ENCODE assay signal across 35 mouse cellular contexts in the genomic region with DNA sequence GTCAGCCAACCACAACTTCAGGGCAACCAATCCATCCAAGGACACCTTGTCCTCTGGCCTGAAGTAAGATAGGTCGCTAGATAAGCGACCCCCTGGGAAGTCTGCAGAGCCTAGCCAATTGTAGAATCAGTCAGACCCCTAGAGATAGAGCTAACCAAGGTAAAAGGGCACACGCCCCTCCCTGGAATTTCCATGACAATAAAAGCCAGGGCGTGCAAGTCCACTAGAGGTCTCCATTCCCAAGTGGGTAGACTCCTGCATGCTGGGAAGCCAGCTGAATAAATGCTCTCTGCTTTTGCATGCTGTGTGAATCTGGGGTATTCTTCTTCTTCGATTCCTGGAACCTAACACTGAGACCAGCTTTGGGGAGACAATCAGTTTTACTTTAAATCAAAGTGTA. TPM values are rescaled to one million over a fixed set of nuclear protein-coding genes. Genes with fewer than 3 reads are reported as not detected.
DNase-seq lines count a peak whose midpoint lies in the region; ATAC-seq and TF ChIP-seq lines count a peak whose summit lies in the region.
"Had no signal": no experiment of that assay in that cellular context is flagged by ENCODE, and none has a peak within 500 bp of the region (broad histone marks: within the 10 kb centered on the region; RNA-seq: fewer than 3 reads in every experiment).

No protein-coding gene starts in this region.

- TF ChIP-seq CTCF in kidney, adult 2 months (conservative IDR thresholded peaks at IDR 0.05; ENCODE audit: insufficient read depth, insufficient read length, low read depth, low read length): peak; percentile 17; the same call in 1 of the 2 replicates
- peak; percentile 5; the same call in 1 of the 2 replicates for TF ChIP-seq CTCF in midbrain, postnatal 0 days (IDR thresholded peaks at IDR 0.05)

- TF ChIP-seq POLR2A in kidney, adult 2 months (IDR thresholded peaks at IDR 0.05; ENCODE audit: low read depth, low read length): no peak

- no peaks in the 10 kb centered on the region for H3K4me1 ChIP-seq in kidney, adult 2 months (ENCODE audit: control insufficient read depth, insufficient read depth, low read length)
- H3K4me1 ChIP-seq in midbrain, postnatal 0 days (ENCODE audit: insufficient read depth, low read length): peaks cover 12% of the 10 kb centered on the region; the same call in 1 of the 2 replicates
- H3K4me1 ChIP-seq in midbrain, embryonic 16.5 days (ENCODE audit: control insufficient read depth, insufficient read depth, low read length): peaks cover 17% of the 10 kb centered on the region
- peaks cover 20% of the 10 kb centered on the region for H3K4me1 ChIP-seq in embryonic facial prominence, embryonic 10.5 days
- H3K4me1 ChIP-seq: embryonic facial prominence, embryonic 12.5 days; limb, embryonic 12.5 days had no signal

- 79% methylated on average over 5 of the region's 5 CpGs for WGBS in kidney, adult 2 months
- 56% methylated on average over 5 of the region's 5 CpGs for WGBS in midbrain, postnatal 0 days
- WGBS in midbrain, embryonic 16.5 days: 51% methylated on average over 5 of the region's 5 CpGs
- WGBS in embryonic facial prominence, embryonic 10.5 days: 53% methylated on average over 5 of the region's 5 CpGs

- no peaks in the 10 kb centered on the region for H3K9me3 ChIP-seq in midbrain, postnatal 0 days (ENCODE audit: low read length)
- no peaks in the 10 kb centered on the region for H3K9me3 ChIP-seq in midbrain, embryonic 16.5 days (replicated peaks; ENCODE audit: control insufficient read depth, low read length, poor library complexity, severe bottlenecking)
- H3K9me3 ChIP-seq in embryonic facial prominence, embryonic 10.5 days: no peaks in the 10 kb centered on the region
- H3K9me3 ChIP-seq: embryonic facial prominence, embryonic 12.5 days; forebrain, embryonic 15.5 days; G1E; limb, embryonic 12.5 days; midbrain, embryonic 10.5 days; midbrain, embryonic 15.5 days; neural tube, embryonic 12.5 days had no signal

- ATAC-seq in midbrain, postnatal 0 days (ENCODE audit: low FRiP score): no peak
- ATAC-seq in midbrain, embryonic 16.5 days: no peak
- ATAC-seq: forebrain, embryonic 15.5 days; hindbrain, embryonic 16.5 days; midbrain, embryonic 15.5 days; Patski had no signal

- no peak for DNase-seq in kidney, adult 2 months
- DNase-seq in kidney, adult 11 months: no peak
- no peak for DNase-seq in midbrain, postnatal 0 days (ENCODE audit: low spot score)
- DNase-seq in ZHBTc4 (ENCODE audit: low read depth, low spot score): peak; percentile 82
- no peak for DNase-seq in embryonic facial prominence, embryonic 10.5 days (ENCODE audit: low spot score)
- no peak for DNase-seq in lung, postnatal 4 days
- DNase-seq: adrenal gland, adult 8-10 months; cerebellum, adult 8-10 months; cerebellum, postnatal 25 days; gastrocnemius, adult 2 months; kidney, adult 8-10 months; kidney, postnatal 4 days; lung, adult 2 months; right cerebral cortex, postnatal 4 days; thymus, adult 18-20 months; thymus, postnatal 4 days had no signal

- H3K36me3 ChIP-seq in kidney, adult 2 months (ENCODE audit: control insufficient read depth, insufficient read depth, low read length): no peaks in the 10 kb centered on the region
- no peaks in the 10 kb centered on the region for H3K36me3 ChIP-seq in midbrain, postnatal 0 days (ENCODE audit: insufficient read depth, low read length)
- H3K36me3 ChIP-seq in midbrain, embryonic 16.5 days (ENCODE audit: control insufficient read depth, insufficient read depth, low read length): no peaks in the 10 kb centered on the region
- no peaks in the 10 kb centered on the region for H3K36me3 ChIP-seq in embryonic facial prominence, embryonic 10.5 days (replicated peaks)
- H3K36me3 ChIP-seq: embryonic facial prominence, embryonic 12.5 days; forebrain, embryonic 15.5 days; G1E; limb, embryonic 12.5 days; midbrain, embryonic 10.5 days; midbrain, embryonic 15.5 days; neural tube, embryonic 12.5 days had no signal

- no peak overlapping the region for H3K4me2 ChIP-seq in midbrain, postnatal 0 days (ENCODE audit: low read depth, low read length, poor library complexity, severe bottlenecking)
- H3K4me2 ChIP-seq in midbrain, embryonic 16.5 days (ENCODE audit: low read length): no peak overlapping the region
- H3K4me2 ChIP-seq: embryonic facial prominence, embryonic 12.5 days; forebrain, embryonic 15.5 days; limb, embryonic 12.5 days; midbrain, embryonic 15.5 days; neural tube, embryonic 12.5 days had no signal

- no peak overlapping the region for H3K4me3 ChIP-seq in kidney, adult 2 months (ENCODE audit: insufficient read depth, low read depth, low read length)
- H3K4me3 ChIP-seq in midbrain, postnatal 0 days (ENCODE audit: low read depth, low read length): no peak overlapping the region
- H3K4me3 ChIP-seq in midbrain, embryonic 16.5 days (ENCODE audit: low read depth, low read length): no peak overlapping the region
- H3K4me3 ChIP-seq in embryonic facial prominence, embryonic 10.5 days: no peak overlapping the region
- H3K4me3 ChIP-seq: embryonic facial prominence, embryonic 12.5 days; forebrain, embryonic 15.5 days; gastrocnemius, adult 2 months; limb, embryonic 12.5 days; midbrain, embryonic 10.5 days; midbrain, embryonic 15.5 days; myocyte; neural tube, embryonic 12.5 days had no signal

- H3K27ac ChIP-seq in kidney, adult 2 months (ENCODE audit: insufficient read depth, low read depth, low read length): no peak overlapping the region
- no peak overlapping the region for H3K27ac ChIP-seq in midbrain, postnatal 0 days (ENCODE audit: low read depth, low read length)
- no peak overlapping the region for H3K27ac ChIP-seq in midbrain, embryonic 16.5 days (ENCODE audit: low read length)
- H3K27ac ChIP-seq in embryonic facial prominence, embryonic 10.5 days (replicated peaks): no peak overlapping the region
- H3K27ac ChIP-seq: embryonic facial prominence, embryonic 12.5 days; forebrain, embryonic 15.5 days; gastrocnemius, adult 2 months; kidney, postnatal 0 days; limb, embryonic 12.5 days; midbrain, embryonic 10.5 days; midbrain, embryonic 15.5 days; neural tube, embryonic 12.5 days; stomach, postnatal 0 days had no signal

- H3K27me3 ChIP-seq in kidney, adult 2 months (replicated peaks; ENCODE audit: control insufficient read depth, insufficient read depth, low read length): no peaks in the 10 kb centered on the region
- H3K27me3 ChIP-seq in midbrain, postnatal 0 days (ENCODE audit: insufficient read depth, low read length): no peaks in the 10 kb centered on the region
- H3K27me3 ChIP-seq in midbrain, embryonic 16.5 days (ENCODE audit: control insufficient read depth, insufficient read depth, low read depth, low read length): no peaks in the 10 kb centered on the region
- H3K27me3 ChIP-seq in embryonic facial prominence, embryonic 10.5 days (replicated peaks; ENCODE audit: low read depth, poor library complexity, severe bottlenecking): peaks cover 54% of the 10 kb centered on the region
- H3K27me3 ChIP-seq: forebrain, embryonic 15.5 days; Patski had no signal

- no peak overlapping the region for H3K9ac ChIP-seq in midbrain, postnatal 0 days (replicated peaks; ENCODE audit: low read length, poor library complexity, severe bottlenecking)
- no peak overlapping the region for H3K9ac ChIP-seq in midbrain, embryonic 16.5 days (ENCODE audit: low read depth, low read length)
- H3K9ac ChIP-seq: embryonic facial prominence, embryonic 12.5 days; forebrain, embryonic 15.5 days; limb, embryonic 12.5 days; midbrain, embryonic 15.5 days; neural tube, embryonic 12.5 days had no signal

RNA-seq across cellular contexts. Expression of a gene that starts 18.1 kb away (rescaled TPM):
- polyA plus RNA-seq in kidney, adult 2 months (2012; rRNA removed): 31.3 and 31.8 TPM in 2 replicates
- 32.6 and 35.2 TPM in 2 replicates for total RNA-seq in midbrain, postnatal 0 days (2014; rRNA removed)
- 17.6 and 19.2 TPM in 2 replicates for polyA plus RNA-seq in midbrain, postnatal 0 days (2015; fragmentation: Nextera tagmentation; extraction: Ambion mirVana)
- 18.3 and 20.1 TPM in 2 replicates for polyA plus RNA-seq in midbrain, embryonic 16.5 days (2015; fragmentation: Nextera tagmentation; extraction: Ambion mirVana)
- polyA plus RNA-seq in embryonic facial prominence, embryonic 10.5 days (2016; fragmentation: Nextera tagmentation; extraction: Ambion mirVana): 19.7 and 20.8 TPM in 2 replicates

RNA-seq across cellular contexts. Expression of a gene that starts 20.1 kb away (rescaled TPM):
- polyA plus RNA-seq in kidney, adult 2 months (2012; rRNA removed): not detected in 2 replicates
- total RNA-seq in midbrain, postnatal 0 days (2014; rRNA removed): 18.7 and 24.0 TPM in 2 replicates
- 20.1 and 21.6 TPM in 2 replicates for polyA plus RNA-seq in midbrain, postnatal 0 days (2015; fragmentation: Nextera tagmentation; extraction: Ambion mirVana)
- polyA plus RNA-seq in midbrain, embryonic 16.5 days (2015; fragmentation: Nextera tagmentation; extraction: Ambion mirVana): 11.5 and 15.9 TPM in 2 replicates
- polyA plus RNA-seq in embryonic facial prominence, embryonic 10.5 days (2016; fragmentation: Nextera tagmentation; extraction: Ambion mirVana): 0.13 TPM in 1 of 2 replicates, not detected in the other
- total RNA-seq: gastrocnemius, adult 2 months; gastrocnemius, postnatal 4 days; heart, adult 8-10 months; liver, adult 2 months; megakaryocyte progenitor cell, adult 5-6 weeks had no signal
- polyA plus RNA-seq: G1E; heart, embryonic 14.5 days; hindbrain, embryonic 11.5 days; limb, embryonic 12.5 days; liver, adult 2 months; lung, adult 2 months; midbrain, embryonic 10.5 days; myocyte; Patski; stomach, postnatal 0 days had no signal

RNA-seq across cellular contexts. Expression of a gene that starts 37.7 kb away (rescaled TPM):
- 39.6 and 40.1 TPM in 2 replicates for polyA plus RNA-seq in kidney, adult 2 months (2012; rRNA removed)
- 50.9 and 55.6 TPM in 2 replicates for total RNA-seq in midbrain, postnatal 0 days (2014; rRNA removed)
- 25.0 and 29.2 TPM in 2 replicates for polyA plus RNA-seq in midbrain, postnatal 0 days (2015; fragmentation: Nextera tagmentation; extraction: Ambion mirVana)
- polyA plus RNA-seq in midbrain, embryonic 16.5 days (2015; fragmentation: Nextera tagmentation; extraction: Ambion mirVana): 18.2 and 18.7 TPM in 2 replicates
- 1.1 and 1.2 TPM in 2 replicates for polyA plus RNA-seq in embryonic facial prominence, embryonic 10.5 days (2016; fragmentation: Nextera tagmentation; extraction: Ambion mirVana)

RNA-seq across cellular contexts. Expression of a gene that starts 48.6 kb away (rescaled TPM):
- polyA plus RNA-seq in kidney, adult 2 months (2012; rRNA removed): 394 and 454 TPM in 2 replicates
- 9.1 and 9.6 TPM in 2 replicates for total RNA-seq in midbrain, postnatal 0 days (2014; rRNA removed)
- 9.2 and 12.2 TPM in 2 replicates for polyA plus RNA-seq in midbrain, postnatal 0 days (2015; fragmentation: Nextera tagmentation; extraction: Ambion mirVana)
- polyA plus RNA-seq in midbrain, embryonic 16.5 days (2015; fragmentation: Nextera tagmentation; extraction: Ambion mirVana): 4.4 and 4.8 TPM in 2 replicates
- 3.3 and 4.8 TPM in 2 replicates for polyA plus RNA-seq in embryonic facial prominence, embryonic 10.5 days (2016; fragmentation: Nextera tagmentation; extraction: Ambion mirVana)
- total RNA-seq: G1E had no signal
- polyA plus RNA-seq: G1E had no signal

Comparison
In these comparisons a context has a peak if more than half of its experiments do, and no peak if none do; other contexts are left out.
1. RNA of a gene that starts 20.1 kb away (polyA plus RNA-seq): 20.1 to 21.6 TPM in midbrain, postnatal 0 days and 11.5 to 15.9 TPM in midbrain, embryonic 16.5 days; 0.13 TPM in embryonic facial prominence, embryonic 10.5 days and not detected in kidney, adult 2 months; every median in the first group is over 10 times any median in the second.